Mouse (Mus musculus) layer of hippocampus, adult 2 months (tissue): ENCODE results near the gene Rps6kb2. TPM values are rescaled to one million over a fixed set of nuclear protein-coding genes. Genes with fewer than 3 reads are reported as not detected.

Experiments used
- DNase-seq, 2 experiments: peaks; one replicate each; pipeline ENCODE4 v3.0.0; 2022; ENCODE audit warnings: low spot score in 2 of 2
- H3K27ac ChIP-seq: fragments of 200-600 bp; 2 replicates; pipeline ENCODE4 v1.8.1; 2022
- H3K4me3 ChIP-seq: fragments of 200-600 bp; 2 replicates; pipeline ENCODE4 v1.8.1; 2022; ENCODE audit warnings: mild to moderate bottlenecking
- CTCF ChIP-seq: fragments of 200-600 bp; conservative IDR thresholded peaks from 2 replicates; pipeline ENCODE4 v1.8.1; 2022; ENCODE audit warnings: antibody characterized with exemption, mild to moderate bottlenecking, moderate library complexity
- total RNA-seq, 2 experiments: library from RNA; stranded (reverse); gene quantifications; 2 replicates each; pipeline ENCODE4 v1.2.3; 2021

The Rps6kb2 gene
- total RNA-seq, 2 experiments from 2014 or later = 42.5 to 47.9 TPM

DNA sequence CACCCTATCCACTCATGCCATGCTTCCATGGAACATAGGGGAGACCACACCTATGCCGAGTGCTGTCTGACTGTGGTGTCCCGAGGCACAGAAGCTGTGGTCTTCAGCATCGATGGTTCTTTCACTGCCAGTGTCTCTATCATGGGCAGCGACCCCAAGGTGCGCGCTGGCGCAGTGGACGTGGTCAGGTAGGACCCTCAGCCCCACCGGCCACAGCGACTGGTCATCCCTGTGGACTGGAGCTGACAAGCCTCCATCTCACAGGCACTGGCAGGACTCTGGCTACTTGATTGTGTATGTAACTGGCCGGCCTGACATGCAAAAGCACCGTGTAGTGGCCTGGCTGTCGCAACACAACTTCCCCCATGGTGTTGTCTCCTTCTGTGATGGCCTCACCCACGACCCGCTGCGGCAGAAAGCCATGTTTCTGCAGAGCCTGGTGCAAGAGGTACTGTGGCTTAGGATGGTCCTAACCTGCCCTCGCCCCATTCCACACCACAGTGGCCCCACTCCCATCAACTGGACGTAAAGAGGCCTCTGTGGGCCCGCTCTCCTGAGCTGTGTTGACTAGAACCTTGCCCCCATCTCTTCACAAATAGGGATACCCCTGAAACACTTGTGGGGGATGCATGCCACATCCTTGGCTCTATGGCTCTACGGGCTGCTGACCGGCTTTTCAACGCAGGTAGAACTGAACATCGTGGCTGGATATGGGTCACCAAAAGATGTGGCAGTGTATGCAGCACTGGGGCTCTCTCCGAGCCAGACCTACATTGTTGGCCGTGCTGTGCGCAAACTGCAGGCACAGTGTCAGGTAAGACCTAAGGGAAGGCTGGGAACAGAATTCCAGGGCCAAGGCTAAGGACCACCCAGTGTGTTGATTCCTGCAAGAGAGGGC lies 50.8 kb downstream of the Rps6kb2 start:
- no peak for DNase-seq
- no peak overlapping the region for H3K4me3 ChIP-seq
- TF ChIP-seq CTCF = no peak
- peak overlapping the region; percentile 79; the same call in 1 of the 2 replicates for H3K27ac ChIP-seq

DNA sequence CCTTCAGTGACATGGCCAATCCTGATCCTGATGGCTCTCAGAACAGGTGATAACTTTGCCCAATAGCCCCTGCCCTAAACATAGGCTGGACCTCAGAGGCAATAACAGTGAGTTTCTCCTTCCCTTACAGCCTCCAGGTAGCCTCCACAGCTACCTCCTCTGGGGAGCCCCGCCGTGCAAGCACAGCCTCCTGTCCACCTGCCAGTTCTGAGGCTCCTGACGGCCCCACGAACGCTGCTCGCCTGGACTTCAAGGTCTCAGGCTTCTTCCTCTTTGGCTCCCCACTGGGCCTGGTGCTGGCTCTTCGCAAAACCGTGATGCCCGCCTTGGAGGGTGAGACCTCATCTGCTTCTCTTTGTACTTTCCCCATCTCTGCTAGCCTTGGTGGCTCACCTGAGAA lies 54.6 kb downstream of the Rps6kb2 start:
- TF ChIP-seq CTCF = no peak

DNA sequence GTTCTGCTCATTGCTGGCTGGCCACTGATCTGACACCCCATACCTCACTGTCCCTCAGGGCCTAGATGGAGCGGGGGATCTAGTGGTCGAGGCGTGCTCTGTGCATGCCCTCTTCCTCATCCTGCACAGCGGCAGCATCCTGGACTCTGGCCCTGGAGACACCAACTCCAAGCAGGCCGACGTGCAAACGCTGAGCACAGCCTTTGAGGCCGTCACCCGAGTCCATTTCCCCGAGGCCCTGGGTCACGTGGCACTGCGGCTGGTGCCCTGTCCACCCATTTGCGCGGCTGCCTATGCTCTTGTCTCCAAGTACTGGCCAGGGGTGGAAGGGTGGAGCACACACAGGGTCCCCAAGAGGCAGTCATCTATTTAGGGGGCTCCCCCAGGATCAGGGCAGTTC lies 56.5 kb downstream of the Rps6kb2 start:
- no peak for TF ChIP-seq CTCF
- Histone ChIP-seq H3K27ac (no peak overlapping the region), H3K4me3 (no peak overlapping the region)
- DNase-seq = no peak

More for the DNA sequence above, 54.6 kb downstream of the Rps6kb2 start:
- DNase-seq = no peak
- H3K4me3 ChIP-seq = no peak overlapping the region
- no peak overlapping the region for H3K27ac ChIP-seq

DNA sequence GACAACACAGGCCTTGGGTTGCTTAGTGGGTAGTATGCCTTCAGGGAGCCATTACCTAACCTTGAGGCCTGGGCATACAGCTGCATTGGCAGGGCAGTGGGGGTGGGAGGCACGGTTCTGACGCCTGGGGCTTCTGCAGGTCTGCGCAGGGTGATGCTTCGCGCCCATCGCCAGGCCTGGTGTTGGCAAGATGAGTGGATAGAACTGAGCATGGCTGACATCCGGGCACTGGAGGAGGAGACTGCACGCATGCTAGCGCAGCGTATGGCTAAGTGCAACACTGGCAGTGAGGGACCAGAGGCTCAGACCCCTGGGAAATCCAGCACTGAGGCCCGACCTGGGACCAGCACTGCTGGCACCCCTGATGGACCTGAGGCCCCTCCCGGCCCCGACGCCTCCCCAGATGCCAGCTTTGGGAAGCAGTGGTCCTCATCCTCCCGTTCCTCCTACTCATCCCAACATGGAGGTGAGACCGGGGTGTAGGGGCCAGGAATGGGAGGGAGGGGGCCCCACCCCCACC lies 58.4 kb downstream of the Rps6kb2 start:
- no peak for TF ChIP-seq CTCF
- Histone ChIP-seq H3K27ac (no peak overlapping the region), H3K4me3 (no peak overlapping the region)
- no peak for DNase-seq

Other genes with a start within 250 kb of the Rps6kb2 start
- 1 to 10 TPM; 2.2 to 2.4 TPM for gene Aldh3b1, start 233.5 kb downstream of the Rps6kb2 start, total RNA-seq
- gene Unc93b1, start 228.2 kb downstream of the Rps6kb2 start, total RNA-seq = 10 to 100 TPM; 11.4 to 16.1 TPM
- gene Aldh3b3, start 204.7 kb downstream of the Rps6kb2 start, total RNA-seq = not detected
- under 1 TPM; 0.64 to 0.90 TPM for gene Aldh3b2, start 191.0 kb downstream of the Rps6kb2 start, total RNA-seq
- 1 to 10 TPM; 2.3 to 2.7 TPM for gene Acy3, start 176.8 kb downstream of the Rps6kb2 start, total RNA-seq
- not detected for gene Tbx10, start 170.6 kb downstream of the Rps6kb2 start, total RNA-seq
- 10 to 100 TPM; 10.2 to 10.7 TPM for gene Nudt8, start 162.8 kb downstream of the Rps6kb2 start, total RNA-seq
- gene Gm49405, start 162.7 kb downstream of the Rps6kb2 start, total RNA-seq = 1 to 10 TPM; 1.3 to 1.4 TPM
- 1 to 10 TPM; 3.2 TPM for gene Doc2g, start 160.0 kb downstream of the Rps6kb2 start, total RNA-seq
- gene Ndufv1, start 150.5 kb downstream of the Rps6kb2 start, total RNA-seq = 100 to 1,000 TPM; 240 to 245 TPM
- 100 to 1,000 TPM; 395 to 398 TPM for gene Gstp1, start 125.4 kb downstream of the Rps6kb2 start, total RNA-seq
- 10 to 100 TPM; 46.2 to 49.4 TPM for gene Gstp2, start 117.3 kb downstream of the Rps6kb2 start, total RNA-seq
- gene Gstp3, start 103.8 kb downstream of the Rps6kb2 start, total RNA-seq = not detected
- gene Cabp2, start 81.8 kb downstream of the Rps6kb2 start, total RNA-seq = not detected
- gene Cdk2ap2, start 66.2 kb downstream of the Rps6kb2 start, total RNA-seq = 10 to 100 TPM; 29.5 to 33.9 TPM
- 100 to 1,000 TPM; 173 to 180 TPM for gene Pitpnm1, start 63.4 kb downstream of the Rps6kb2 start, total RNA-seq
- 100 to 1,000 TPM; 111 to 123 TPM for gene Aip, start 37.5 kb downstream of the Rps6kb2 start, total RNA-seq
- gene Gpr152, start 23.6 kb downstream of the Rps6kb2 start, total RNA-seq = under 1 TPM; 0.07 to 0.08 TPM
- under 1 TPM in 1 of 2 experiments, not detected in 1; 0.17 TPM for gene Cabp4, start 19.3 kb downstream of the Rps6kb2 start, total RNA-seq
- gene Coro1b, start 14.7 kb downstream of the Rps6kb2 start, total RNA-seq = 10 to 100 TPM; 84.8 to 92.9 TPM
- 1 to 10 TPM; 1.0 to 2.5 TPM for gene Ptprcap, start 9.8 kb downstream of the Rps6kb2 start, total RNA-seq
- gene Carns1, start 12.1 kb upstream of the Rps6kb2 start, total RNA-seq = 1 to 10 TPM; 6.6 to 8.9 TPM
- gene Tbc1d10c, start 27.9 kb upstream of the Rps6kb2 start, total RNA-seq = 1 to 10 TPM in 1 of 2 experiments, under 1 TPM in 1; 0.91 to 1.0 TPM
- gene Ppp1ca, start 28.7 kb upstream of the Rps6kb2 start, total RNA-seq = 100 to 1,000 TPM; 263 to 276 TPM
- 1 to 10 TPM; 8.1 to 8.7 TPM for gene Rad9a, start 38.3 kb upstream of the Rps6kb2 start, total RNA-seq
- gene Clcf1, start 50.9 kb upstream of the Rps6kb2 start, total RNA-seq = under 1 TPM; 0.61 to 0.76 TPM
- gene AC109138.7, start 51.0 kb upstream of the Rps6kb2 start, total RNA-seq = not detected
- 10 to 100 TPM; 16.7 to 18.2 TPM for gene Pold4, start 68.5 kb upstream of the Rps6kb2 start, total RNA-seq
- gene Ssh3, start 105.8 kb upstream of the Rps6kb2 start, total RNA-seq = 10 to 100 TPM; 57.5 to 58.7 TPM
- gene Ankrd13d, start 119.8 kb upstream of the Rps6kb2 start, total RNA-seq = 10 to 100 TPM; 63.4 to 70.7 TPM
- gene Grk2, start 142.9 kb upstream of the Rps6kb2 start, total RNA-seq = 100 to 1,000 TPM; 181 to 201 TPM
- 10 to 100 TPM; 77.5 to 87.8 TPM for gene Kdm2a, start 234.9 kb upstream of the Rps6kb2 start, total RNA-seq